Mouse (Mus musculus) cerebellum, adult 2 months (tissue): ENCODE data around the gene Man1c1.

Source experiments
- CTCF ChIP-seq: fragments of 200-500 bp; IDR thresholded peaks from 2 replicates; pipeline ENCODE4 v1.5.1; 2011; ENCODE audit warnings: low read depth, mild to moderate bottlenecking, control low read depth, low read length, moderate library complexity, borderline replicate concordance; ENCODE audit not compliant: insufficient read depth
- POLR2A ChIP-seq: fragments of 200-500 bp; IDR thresholded peaks from 2 replicates; pipeline ENCODE4 v1.6.1; 2011; ENCODE audit warnings: low read length, control low read depth, borderline replicate concordance; ENCODE audit not compliant: insufficient read depth

DNA sequence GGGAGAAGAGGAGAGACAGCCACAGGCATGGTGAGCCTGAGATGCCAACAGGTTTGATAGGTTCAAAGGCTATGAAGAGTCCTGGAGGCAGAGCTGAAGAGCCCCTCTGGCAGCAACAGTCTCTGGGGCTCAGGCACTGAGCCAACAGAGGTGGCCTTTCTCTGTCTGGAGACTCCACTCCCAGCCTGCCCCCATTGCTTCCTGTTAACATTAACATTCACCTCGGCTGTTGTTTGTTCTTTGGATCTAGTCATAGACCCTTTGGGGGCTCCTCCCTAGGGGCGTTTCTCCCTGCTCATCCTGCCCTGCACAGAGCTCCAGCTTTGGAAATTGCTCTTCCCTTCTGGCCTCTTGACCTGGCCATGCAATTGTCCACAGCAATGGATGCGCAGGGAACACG lies 20.9 kb upstream of the Man1c1 start:
- no peak for TF ChIP-seq CTCF
- no peak for TF ChIP-seq POLR2A
